Mouse (Mus musculus): ENCODE results near the gene Dgcr8.
A peak's percentile ranks its signal among the peaks of the same experiment; 100 is the strongest.
"Not testable (repeated sequence)": the region's sequence is repeated elsewhere in the genome, so short reads cannot be mapped to it uniquely, and the experiment has no call there.

Dgcr8 gene

DNA sequence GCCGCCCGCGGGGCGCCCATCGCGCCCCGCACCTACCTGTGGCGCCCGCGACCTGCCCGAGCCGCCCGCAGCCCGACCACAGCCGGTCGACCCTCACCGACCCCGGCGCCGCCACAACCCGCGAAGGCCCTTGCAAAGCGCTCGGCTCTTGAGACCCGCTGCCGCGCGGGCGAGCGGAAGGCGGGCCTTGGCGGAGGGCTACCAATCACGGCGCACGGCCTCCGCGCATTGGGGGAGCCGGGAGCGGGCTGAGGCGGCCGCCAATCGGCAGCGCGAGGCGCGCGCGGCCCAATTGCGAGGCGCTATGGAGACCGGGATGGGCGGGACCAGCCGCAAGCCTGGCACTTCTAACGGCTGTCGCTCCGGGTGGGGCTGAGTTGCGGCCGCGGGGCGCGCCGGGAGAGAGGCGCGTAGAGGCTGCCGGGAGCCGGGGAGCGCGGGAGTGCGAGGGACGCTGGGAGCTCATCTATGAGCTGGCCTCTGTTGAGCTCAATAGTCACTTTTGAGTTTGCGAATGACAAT lies at the start of gene Dgcr8:
Dgcr8 (minus strand) TSS at position 180 of the 522 bp plus-strand sequence.
- DNase-seq = peak; percentile 98

DNA sequence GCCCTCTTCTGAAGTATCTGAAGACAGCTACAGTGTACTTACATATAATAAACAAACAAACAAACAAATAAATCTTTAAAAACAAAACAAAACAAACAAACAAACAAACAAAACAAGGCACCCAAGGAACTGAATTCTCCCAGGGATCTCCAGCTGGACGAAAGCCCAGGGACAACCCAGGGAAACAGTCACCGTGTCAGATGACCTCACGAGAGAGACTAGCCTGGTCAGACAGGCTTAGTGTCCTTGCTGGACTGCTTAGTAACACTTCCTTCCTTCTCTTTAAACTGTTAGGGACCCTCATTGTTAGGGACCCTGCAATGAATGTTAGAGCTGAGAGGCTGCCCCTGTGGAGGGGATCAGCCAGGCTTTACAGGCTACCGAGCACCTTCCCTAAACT lies 48.2 kb upstream of the Dgcr8 start:
- DNase-seq = no peak

DNA sequence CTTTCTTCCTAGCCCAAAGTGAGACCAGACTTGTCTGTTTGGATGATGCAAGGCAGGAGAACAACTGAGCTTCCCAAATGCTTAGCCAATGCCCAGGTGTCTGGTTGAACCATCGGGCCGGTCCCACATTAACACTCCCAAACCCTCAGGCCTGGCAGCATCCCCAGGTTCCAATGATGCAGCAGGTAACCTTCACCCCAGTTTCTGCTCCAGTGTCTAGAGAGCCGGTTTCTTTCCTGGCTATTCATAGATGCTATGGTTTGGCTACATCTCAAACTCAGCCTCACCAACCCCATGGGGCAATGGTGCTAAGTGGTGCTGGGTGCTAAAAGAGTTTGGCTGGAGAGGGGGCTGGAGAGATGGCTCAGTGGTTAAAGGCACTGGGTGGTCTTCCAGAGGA lies 46.9 kb upstream of the Dgcr8 start:
- DNase-seq = no peak

DNA sequence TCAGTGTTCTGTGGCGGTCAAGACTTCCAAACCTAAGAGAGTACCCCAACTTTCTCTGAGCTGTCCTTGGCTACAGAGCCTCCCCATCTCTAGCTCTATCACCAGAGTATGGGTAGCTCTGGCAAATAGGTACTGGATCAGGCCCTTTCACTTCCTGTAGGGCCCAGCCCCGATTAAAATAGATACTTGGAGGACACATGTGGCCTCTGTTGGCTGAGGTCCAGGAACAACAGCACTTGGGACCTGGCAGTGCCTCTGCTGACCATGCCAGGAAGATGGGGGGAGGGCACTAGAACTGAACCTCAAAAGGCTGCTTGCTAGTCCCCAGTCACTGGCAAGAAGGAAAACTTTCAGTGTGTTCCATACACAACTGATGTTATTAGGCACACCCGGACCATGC lies 44.9 kb upstream of the Dgcr8 start:
- DNase-seq = peak; percentile 51

DNA sequence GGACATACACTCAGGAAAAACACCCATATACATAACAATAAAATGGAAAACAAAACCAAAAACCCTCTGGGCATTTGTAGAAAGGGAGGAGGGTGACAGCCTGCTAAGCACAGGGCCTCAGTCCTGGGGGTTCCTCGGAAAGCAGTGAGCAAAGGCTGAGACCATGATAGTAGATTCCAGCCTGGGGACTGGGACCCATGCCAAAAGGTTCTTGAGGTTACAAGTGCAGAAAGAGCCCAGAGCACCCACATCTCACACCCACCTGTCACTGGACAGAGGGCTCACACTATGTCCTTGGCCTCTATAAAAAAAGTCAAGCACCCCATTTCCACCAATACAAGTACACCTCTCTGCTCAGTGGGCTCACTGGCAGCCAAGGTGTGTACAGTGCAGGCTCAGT lies 39.5 kb upstream of the Dgcr8 start:
- no peak for DNase-seq

DNA sequence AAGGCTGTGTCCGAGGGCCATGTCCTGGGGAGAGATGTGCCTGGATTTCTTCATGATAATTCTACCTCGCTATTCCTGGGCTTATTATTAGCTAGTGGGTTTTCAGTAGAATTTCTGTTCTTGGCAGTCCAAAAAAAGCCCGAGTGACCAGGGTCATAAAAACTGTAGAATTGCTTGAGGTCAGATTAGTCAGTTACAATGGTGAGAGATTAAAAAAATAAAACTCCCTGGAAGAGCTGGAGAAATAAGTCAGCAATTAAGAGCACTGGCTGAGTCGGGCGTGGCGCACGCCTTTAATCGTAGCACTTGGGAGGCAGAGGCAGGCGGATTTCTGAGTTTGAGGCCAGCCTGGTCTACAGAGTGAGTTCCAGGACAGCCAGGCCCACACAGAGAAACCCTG lies 38.9 kb upstream of the Dgcr8 start:
- DNase-seq = peak; percentile 66

DNA sequence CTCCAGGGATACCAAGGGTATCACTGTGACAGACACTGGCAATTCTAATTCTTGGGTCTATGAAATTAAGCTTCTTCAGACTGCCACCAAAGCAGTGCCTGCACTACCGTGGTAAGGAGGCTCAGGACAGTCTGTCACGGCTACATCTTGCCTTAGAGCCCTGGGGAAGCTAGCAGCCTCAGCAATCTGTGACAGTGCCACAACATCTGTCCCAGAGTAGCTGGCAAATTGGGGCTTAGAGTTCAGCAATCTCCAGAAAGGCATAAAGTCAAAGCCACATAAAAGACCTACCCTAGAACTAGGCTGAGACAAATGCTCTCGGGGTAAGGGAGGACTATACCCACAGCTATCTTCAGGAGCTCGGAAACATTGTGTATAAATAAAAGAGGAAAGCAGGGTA lies 36.7 kb upstream of the Dgcr8 start:
- DNase-seq = no peak

DNA sequence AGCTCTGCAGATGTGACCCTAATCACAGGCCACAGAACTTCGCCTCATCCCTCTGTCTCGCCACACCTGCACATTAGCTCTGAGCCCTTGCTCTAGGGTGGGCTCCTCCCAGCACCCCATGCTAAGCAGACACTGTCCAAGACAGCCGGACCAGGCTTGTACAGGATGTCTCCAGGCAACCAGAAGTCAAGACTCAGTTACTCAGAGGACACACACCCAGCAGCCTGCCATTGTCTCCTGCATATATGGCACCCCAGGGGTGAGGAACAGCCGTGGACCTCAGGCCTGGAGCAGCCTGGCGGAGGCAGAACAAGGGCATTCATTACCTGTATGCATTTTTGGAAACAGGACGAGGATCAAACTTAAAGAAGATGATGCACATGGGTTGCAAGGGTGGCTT lies 35.0 kb upstream of the Dgcr8 start:
- DNase-seq = no peak

DNA sequence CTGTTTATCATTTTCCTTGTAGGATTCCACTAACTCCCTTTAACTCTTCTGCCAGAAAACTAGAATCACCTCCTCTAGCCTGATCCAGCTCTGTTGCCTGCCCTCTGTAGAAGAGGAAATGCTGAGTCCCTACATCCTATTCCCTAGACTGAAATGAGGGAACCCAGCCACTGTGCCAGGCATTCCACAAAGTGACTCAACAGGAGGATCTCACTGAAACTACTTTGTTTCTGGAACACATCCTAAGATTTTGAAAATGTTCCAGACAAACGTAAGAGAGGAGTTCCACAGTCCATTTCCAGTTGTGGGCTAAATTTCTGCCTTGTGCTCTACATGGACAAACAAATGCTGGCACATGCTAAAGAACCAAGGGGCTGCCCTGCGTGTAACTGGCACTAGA lies 34.4 kb upstream of the Dgcr8 start:
- DNase-seq = no peak

DNA sequence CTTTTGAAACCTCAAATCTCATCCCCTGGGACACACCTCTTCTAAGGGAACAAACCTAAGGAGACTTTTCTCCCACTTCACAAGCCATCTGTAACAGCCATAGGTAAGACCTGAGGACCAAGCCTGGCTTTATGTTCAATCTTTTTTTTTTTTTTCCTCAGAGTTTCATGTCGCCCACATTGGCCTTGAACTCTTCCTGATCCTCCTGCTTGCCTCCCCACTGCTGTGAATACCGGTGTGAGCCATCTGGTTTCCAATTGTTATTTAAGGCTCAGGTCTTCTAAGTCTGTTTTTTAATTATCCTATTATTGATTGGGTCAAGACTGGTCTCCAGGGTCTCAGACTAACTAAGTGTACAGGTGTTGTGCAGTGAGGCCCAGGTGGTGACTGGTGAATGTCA lies 32.4 kb upstream of the Dgcr8 start:
- DNase-seq = no peak

DNA sequence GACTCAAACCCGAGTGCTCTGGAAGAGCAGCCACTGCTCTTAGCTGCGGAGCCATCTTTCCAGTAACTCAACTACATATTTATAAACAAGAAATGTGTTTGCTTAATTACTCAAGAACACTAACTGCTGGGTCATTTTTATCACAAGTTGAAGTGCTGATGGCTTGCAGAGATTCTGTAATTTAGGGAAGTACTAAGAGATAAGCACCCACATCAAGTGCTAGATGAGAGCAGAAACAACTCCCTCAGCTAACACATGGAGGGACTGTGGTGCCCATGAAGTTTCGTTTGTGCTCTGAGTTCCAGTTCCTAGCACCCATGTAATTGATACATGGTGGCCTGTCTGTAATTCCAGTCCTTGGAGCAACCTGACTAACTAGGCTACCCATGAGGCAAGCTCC lies 29.9 kb upstream of the Dgcr8 start:
- DNase-seq = no peak

DNA sequence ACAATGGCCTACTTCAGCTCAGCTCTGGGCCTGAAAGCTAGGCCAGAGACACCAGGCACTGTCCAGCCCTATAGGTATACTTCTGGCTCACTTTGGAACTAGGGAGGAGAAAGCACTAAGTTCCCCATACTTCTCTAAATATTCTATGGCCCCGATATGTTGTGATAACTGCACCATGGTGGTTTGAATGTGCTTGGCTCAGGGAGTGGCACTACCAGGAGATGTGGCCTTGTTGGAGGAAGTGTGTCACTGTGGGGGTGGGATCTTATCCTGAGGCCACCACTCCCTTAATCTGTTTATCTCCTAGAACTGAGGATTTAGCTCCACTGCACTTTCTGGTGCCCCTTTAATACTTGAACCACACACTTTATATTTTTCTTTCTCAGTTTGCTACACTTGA lies 19.1 kb upstream of the Dgcr8 start:
- no peak for DNase-seq

DNA sequence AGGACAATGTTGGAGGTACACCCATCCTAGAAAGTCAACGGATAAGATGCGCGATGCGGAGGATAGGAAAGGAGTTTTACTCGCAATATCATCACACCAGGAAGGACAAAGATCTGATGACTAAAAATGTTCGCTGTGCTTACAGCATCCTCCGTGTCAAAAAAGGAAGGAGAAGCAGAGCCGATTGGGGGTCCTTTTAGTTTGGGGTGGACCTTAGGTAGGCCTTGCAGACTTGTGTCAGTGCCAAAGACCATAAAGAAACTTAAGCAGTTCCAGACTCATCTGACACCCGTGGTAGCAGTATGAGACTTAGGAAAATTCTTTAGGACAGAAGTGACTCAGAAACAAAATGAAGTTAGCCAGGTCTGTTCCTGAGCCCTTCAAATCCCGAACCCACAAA lies 568 bp upstream of the Dgcr8 start:
- DNase-seq = not testable (repeated sequence)

DNA sequence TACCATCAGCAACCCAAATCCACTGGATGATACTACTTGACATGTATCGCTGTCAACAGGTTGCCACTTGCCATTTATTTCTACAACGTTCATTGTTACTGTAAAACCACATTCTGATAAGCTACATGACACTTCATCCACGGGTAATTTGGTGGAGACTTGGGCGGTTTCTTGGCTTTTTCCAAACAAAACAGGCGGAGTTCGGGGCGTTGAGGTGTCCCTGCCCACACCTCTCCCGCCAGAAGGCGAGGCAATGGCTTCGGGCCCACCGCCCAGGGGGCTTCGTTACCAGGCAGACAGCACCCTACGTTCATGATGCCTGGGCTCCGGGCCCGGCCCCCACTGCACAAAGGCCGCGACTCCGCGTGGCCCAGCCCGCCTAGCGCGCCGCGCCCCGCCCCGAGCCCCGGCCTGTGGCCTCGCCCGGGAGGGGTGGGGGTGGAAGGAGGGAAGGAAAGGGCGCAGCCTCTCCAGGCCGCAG lies 425 bp downstream of the Dgcr8 start:
- no peak for DNase-seq

DNA sequence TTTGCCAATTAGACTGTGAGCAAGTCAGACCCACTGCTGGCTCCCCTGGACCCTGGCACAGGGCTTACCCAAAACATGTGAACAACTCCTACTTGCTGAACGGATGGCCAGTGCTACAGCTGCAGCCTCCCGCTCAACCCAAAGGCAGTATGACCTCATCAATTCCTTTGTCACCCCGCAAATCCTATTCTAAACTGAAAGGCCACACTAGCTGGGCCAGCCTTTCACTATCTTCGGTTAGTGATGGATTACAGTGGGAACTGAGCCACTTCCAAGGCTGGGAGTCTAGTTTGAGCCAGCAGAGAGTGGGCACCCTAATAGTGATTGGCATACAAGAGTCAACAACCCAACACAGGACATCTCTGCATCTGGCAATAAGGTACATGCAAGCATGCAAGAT lies 880 bp downstream of the Dgcr8 start:
- no peak for DNase-seq

DNA sequence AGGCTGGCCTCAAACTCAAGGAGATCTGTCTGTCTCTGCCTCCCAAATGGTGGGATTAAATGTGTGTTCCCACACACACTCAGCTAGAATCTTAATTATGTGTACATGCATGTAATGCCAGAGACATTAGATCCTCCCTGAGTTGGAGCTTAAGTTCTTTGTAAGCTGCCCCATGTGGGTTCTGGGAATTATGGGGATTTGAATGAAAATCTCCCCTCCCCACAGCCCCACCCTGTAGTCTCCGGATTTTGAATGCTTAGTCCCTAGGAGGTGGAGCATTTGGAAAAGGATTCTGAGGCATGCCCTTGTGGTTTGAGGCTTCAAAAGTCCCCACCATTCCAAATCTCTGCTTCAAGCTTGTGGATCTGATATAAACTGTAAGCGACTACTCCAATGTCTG lies 13.9 kb downstream of the Dgcr8 start:
- no peak for DNase-seq

DNA sequence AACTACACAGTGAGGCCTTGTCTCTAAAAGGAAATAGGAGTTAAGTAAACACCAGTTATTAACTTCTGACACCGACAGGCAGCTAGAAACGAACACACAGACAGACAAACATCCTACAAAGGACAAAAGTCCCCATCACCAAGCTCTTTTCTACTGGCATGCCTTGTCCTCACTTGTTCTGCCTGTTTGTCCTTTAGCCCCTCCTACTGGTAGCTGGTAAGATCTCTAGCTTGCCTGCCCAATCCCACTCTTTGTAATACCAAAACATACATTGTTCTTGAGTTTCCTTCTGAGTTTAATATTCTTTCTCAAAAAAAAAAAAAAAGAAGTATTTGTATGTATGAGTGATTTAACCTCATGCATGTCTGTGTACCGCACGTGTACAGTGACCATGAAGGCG lies 20.9 kb downstream of the Dgcr8 start:
- no peak for DNase-seq

DNA sequence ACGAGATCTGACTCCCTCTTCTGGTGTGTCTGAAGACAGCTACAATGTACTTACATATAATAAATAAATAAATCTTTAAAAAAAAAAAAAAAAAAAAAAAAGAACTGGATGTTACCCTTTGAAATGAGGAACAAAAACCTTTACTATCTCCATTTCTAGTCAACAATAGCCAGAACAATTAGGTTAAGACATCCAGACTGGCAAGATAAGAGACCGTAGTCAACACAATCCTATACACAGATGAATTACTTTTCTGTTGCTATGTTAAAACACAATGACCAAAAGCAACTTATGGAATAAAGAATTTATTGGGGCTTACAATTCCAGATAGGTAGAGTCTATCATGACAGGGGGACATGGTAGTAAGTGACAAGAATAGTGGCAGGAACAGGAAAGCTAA lies 24.0 kb downstream of the Dgcr8 start:
- DNase-seq = no peak

DNA sequence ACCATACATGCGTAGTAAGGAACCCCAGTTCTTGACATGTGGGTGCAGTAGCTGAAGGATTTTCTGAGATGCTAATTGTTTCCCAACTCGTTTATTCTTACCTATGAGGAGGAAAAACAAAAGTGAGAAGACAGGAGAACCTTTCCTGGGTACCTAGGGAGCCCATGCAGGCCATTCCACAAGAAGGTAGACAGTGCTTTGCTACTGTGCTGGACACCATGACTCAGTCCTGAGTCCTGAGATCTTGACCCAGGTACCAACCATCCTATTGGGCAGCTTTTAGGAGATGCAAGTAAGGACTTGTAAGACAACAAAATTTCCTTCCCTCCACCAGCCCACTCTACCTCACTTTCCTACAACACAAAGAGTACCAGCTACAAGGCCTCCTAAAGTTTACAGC lies 30.8 kb downstream of the Dgcr8 start, which contains the start of gene Gm49776:
Gm49776 (minus strand) TSS at position 101 of the 400 bp plus-strand sequence.
- no peak for DNase-seq

DNA sequence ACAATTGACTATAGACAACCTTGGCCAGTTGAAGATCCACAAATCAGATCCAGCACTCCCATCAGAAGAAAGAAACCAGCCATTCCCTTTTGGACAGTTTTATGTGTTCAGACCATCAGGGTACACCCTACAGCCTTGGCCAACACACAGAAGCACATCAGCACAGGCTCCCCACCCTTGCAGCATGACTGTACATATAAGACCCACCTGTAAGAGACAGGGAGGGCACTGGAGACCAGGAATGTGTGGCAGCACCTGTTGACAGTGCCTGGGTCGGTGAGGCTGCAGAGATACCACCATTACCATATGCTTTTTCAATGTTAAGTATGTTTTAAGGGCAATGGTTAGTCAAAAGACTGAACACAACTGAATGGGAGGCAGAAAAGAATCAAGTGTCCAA lies 35.2 kb downstream of the Dgcr8 start:
- no peak for DNase-seq

DNA sequence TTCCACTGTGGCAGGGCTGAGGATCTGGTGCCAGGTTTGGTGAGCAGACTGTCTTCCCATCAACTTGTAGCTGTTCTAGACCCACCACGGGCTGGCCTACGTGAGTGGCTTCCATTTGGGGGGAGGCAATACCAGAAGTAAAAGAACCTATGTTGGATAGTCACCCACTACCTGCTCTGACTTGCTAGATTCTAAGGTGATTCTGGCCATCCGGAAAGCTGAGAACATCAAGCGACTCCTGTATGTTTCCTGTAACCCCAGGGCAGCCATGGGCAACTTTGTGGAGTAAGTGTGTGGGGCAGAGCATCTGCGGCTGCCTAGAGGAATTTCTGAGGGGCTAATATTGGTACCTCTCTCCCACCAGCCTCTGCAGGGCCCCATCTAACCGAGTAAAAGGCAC lies 36.3 kb downstream of the Dgcr8 start:
- DNase-seq = no peak

DNA sequence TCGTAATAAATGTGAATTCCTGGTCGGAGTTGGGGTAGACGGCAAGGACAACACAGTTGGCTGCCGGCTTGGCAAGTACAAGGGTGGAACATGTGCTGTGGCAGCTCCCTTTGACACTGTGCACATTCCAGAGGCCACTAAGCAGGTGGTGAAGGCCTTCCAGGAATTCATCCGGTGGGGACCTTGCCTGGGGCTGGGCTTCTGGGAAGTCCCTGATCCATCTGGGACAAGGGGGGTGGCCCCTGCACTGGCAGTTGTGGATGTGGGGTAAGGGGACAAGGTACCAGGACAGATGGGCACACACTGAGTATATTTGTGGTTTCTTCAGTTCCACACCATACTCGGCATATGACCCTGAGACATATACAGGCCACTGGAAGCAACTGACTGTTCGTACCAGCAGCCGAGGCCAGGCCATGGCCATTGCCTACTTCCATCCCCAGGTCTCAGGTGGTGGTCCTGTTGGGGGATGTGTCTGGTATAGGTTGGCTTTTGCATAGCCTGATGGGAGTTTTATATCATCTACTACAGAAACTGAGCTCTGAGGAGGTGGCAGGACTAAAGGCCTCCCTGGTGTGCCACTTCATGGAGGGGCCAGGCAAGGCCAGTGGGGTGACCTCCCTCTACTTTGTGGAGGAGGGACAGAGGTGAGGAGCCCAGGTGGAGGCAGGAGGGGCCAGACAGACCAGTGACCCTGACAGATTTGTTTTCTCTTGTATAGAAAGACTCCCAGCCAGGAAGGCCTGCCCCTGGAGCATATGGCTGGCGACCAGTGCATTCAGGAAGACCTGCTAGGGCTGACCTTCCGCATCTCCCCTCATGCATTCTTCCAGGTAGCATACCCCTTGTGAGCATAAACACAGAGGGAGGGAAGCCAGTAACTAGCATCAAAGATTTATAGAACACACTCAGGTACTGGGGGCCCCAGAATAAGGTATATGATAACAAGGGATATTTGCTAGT lies 37.9 kb downstream of the Dgcr8 start:
- DNase-seq = no peak

DNA sequence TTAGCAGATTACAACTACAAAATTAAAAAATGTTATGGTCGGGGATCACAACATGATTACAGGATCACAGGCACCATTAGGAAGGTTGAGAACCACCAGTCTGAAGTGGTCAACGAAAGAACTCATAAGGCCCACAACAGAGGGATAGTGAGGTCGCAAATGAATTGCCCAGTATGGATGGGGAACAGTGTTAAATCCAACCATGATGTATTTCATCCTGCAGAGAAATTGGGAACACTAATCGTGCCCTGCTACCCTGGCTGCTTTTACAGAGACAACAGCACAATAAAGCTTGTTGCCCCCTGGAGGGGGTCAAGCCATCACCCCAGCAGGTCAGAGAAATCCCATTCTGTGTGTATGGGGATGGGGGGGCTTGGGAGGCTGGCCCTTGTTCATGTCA lies 38.8 kb downstream of the Dgcr8 start:
- DNase-seq = no peak

DNA sequence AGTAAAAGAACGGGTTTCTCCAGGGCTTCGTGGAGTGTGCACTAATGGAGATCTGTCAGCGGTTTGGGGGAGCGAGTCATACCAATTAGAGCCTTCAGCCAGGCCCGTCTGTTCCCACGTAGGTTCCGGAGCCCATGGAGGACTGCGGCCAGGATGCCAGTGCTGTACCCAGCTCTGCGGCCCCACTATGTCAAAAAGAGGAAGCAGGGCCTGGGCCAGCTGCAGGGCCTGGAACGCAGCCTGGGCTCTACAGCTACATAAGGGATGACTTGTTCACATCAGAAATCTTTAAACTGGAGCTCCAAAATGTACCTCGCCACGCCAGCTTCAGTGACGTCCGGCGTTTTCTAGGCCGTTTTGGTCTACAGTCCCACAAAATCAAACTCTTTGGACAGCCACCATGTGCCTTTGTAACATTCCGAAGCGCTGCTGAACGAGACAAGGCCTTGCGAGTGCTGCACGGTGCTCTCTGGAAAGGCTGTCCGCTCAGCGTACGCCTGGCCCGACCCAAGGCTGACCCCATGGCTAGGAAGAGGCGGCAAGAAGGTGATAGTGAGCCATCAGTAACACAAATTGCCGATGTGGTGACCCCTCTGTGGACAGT lies 39.6 kb downstream of the Dgcr8 start:
- peak; percentile 38 for DNase-seq
